Comparison of ENCODE assay signal across 15 mouse cellular contexts in the genomic region with DNA sequence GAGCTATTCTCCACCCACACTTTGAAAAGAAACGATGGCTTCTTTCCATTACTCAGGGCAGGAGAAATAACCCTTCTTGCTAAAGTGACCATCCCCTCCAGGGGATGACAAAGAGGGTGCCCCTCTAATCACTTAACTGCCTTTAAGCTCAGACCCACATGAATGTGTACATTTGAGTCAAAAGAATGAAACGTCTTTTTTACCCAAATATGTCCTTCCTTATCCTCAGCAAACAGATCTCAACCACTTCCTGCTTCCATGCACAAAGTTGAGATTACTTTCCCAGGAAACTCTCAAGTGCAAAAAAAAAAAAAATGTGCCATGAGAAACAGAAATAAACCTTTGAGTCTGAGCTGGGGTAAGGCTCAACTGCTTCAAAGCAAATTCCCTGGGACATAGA. TPM values are rescaled to one million over a fixed set of nuclear protein-coding genes. Genes with fewer than 3 reads are reported as not detected.
A peak's percentile ranks its signal among the peaks of the same experiment; 100 is the strongest.
DNase-seq lines count a peak whose midpoint lies in the region; ATAC-seq and TF ChIP-seq lines count a peak whose summit lies in the region.
"Had no signal": no experiment of that assay in that cellular context is flagged by ENCODE, and none has a peak within 500 bp of the region (broad histone marks: within the 10 kb centered on the region; RNA-seq: fewer than 3 reads in every experiment).

No protein-coding gene starts in this region.

- no peak for ATAC-seq in heart, embryonic 11.5 days (replicated peaks; ENCODE audit: insufficient number of reproducible peaks, low FRiP score, low TSS enrichment)
- ATAC-seq in liver, embryonic 11.5 days (replicated peaks; ENCODE audit: low FRiP score) = peak; percentile 58; the same call in 1 of the 2 replicates
- no peak for ATAC-seq in embryonic facial prominence, embryonic 15.5 days (ENCODE audit: insufficient number of reproducible peaks, low FRiP score, low TSS enrichment, low read depth)
- ATAC-seq in midbrain, embryonic 14.5 days (ENCODE audit: low FRiP score, low TSS enrichment) = no peak
- ATAC-seq: inflammation-experienced regulatory T-cells, adult 6 months; midbrain, embryonic 16.5 days had no signal

- DNase-seq in heart, adult 8-10 months (ENCODE audit: low spot score) = no peak
- DNase-seq in liver, embryonic 11.5 days (ENCODE audit: low spot score) = no peak
- no peak for DNase-seq in liver
- DNase-seq in midbrain, embryonic 14.5 days = no peak
- no peak for DNase-seq in frontal cortex, postnatal 10 days (ENCODE audit: low spot score in 2 of 2)
- DNase-seq: cerebellum, adult 18-20 months; lung, adult 18-20 months; right cerebral cortex, adult 18-20 months; thymus, postnatal 14 days had no signal

- H3K9ac ChIP-seq in heart, embryonic 11.5 days (ENCODE audit: low read depth, low read length) = no peak overlapping the region
- no peak overlapping the region; the same call in 1 of the 2 replicates for H3K9ac ChIP-seq in liver, embryonic 11.5 days (ENCODE audit: low read depth, low read length)
- no peak overlapping the region for H3K9ac ChIP-seq in embryonic facial prominence, embryonic 15.5 days
- H3K9ac ChIP-seq in midbrain, embryonic 14.5 days (replicated peaks; ENCODE audit: low read length) = no peak overlapping the region
- H3K9ac ChIP-seq: neural tube, embryonic 13.5 days had no signal

- no peak for TF ChIP-seq POLR2A in small intestine, adult 2 months (IDR thresholded peaks at IDR 0.05; ENCODE audit: low read depth, low read length)

- peak overlapping the region; percentile 78 for H3K27ac ChIP-seq in heart, embryonic 11.5 days (ENCODE audit: low read depth, low read length)
- H3K27ac ChIP-seq in liver, embryonic 11.5 days (ENCODE audit: low read depth, low read length) = peak overlapping the region; percentile 30
- peak overlapping the region; percentile 44; the same call in 1 of the 2 replicates for H3K27ac ChIP-seq in embryonic facial prominence, embryonic 15.5 days (replicated peaks)
- H3K27ac ChIP-seq in small intestine, adult 2 months (ENCODE audit: insufficient read depth, low read depth, low read length) = peak overlapping the region; percentile 33; the same call in 1 of the 2 replicates
- no peak overlapping the region for H3K27ac ChIP-seq in midbrain, embryonic 14.5 days (replicated peaks; ENCODE audit: low read depth, low read length)
- H3K27ac ChIP-seq: neural tube, embryonic 13.5 days had no signal

- no peak overlapping the region for H3K4me3 ChIP-seq in heart, embryonic 11.5 days (ENCODE audit: low read depth, low read length)
- no peak overlapping the region for H3K4me3 ChIP-seq in liver, embryonic 11.5 days (ENCODE audit: low read depth, low read length)
- no peak overlapping the region for H3K4me3 ChIP-seq in embryonic facial prominence, embryonic 15.5 days (replicated peaks)
- H3K4me3 ChIP-seq in small intestine, adult 2 months (ENCODE audit: low read depth, low read length) = no peak overlapping the region
- no peak overlapping the region for H3K4me3 ChIP-seq in midbrain, embryonic 14.5 days (replicated peaks; ENCODE audit: low read depth, low read length)
- H3K4me3 ChIP-seq: neural tube, embryonic 13.5 days had no signal

- H3K4me2 ChIP-seq in heart, embryonic 11.5 days = no peak overlapping the region
- H3K4me2 ChIP-seq in liver, embryonic 11.5 days = peak overlapping the region; percentile 13; the same call in 1 of the 2 replicates
- H3K4me2 ChIP-seq in embryonic facial prominence, embryonic 15.5 days (replicated peaks) = no peak overlapping the region
- no peak overlapping the region for H3K4me2 ChIP-seq in midbrain, embryonic 14.5 days (ENCODE audit: low read length)
- H3K4me2 ChIP-seq: neural tube, embryonic 13.5 days had no signal

- TF ChIP-seq CTCF in small intestine, adult 2 months (IDR thresholded peaks at IDR 0.05; ENCODE audit: extremely low read depth, insufficient read length, insufficient replicate concordance, low read depth, low read length) = no peak

- H3K36me3 ChIP-seq in heart, embryonic 11.5 days (ENCODE audit: control insufficient read depth, insufficient read depth, low read length) = no peaks in the 10 kb centered on the region
- H3K36me3 ChIP-seq in liver, embryonic 11.5 days (ENCODE audit: control insufficient read depth, insufficient read depth, low read length) = peaks cover 6% of the 10 kb centered on the region
- peaks cover 3% of the 10 kb centered on the region; the same call in 1 of the 2 replicates for H3K36me3 ChIP-seq in embryonic facial prominence, embryonic 15.5 days
- H3K36me3 ChIP-seq in small intestine, adult 2 months (ENCODE audit: control insufficient read depth, insufficient read depth, low read length) = peaks cover 33% of the 10 kb centered on the region
- no peaks in the 10 kb centered on the region for H3K36me3 ChIP-seq in midbrain, embryonic 14.5 days (ENCODE audit: control insufficient read depth, insufficient read depth, low read length)
- H3K36me3 ChIP-seq: neural tube, embryonic 13.5 days had no signal

- H3K27me3 ChIP-seq in heart, embryonic 11.5 days (ENCODE audit: control insufficient read depth, insufficient read depth, low read length) = no peaks in the 10 kb centered on the region
- H3K27me3 ChIP-seq in liver, embryonic 11.5 days (replicated peaks; ENCODE audit: control insufficient read depth, insufficient read depth, low read length) = no peaks in the 10 kb centered on the region
- no peaks in the 10 kb centered on the region for H3K27me3 ChIP-seq in embryonic facial prominence, embryonic 15.5 days
- H3K27me3 ChIP-seq in small intestine, adult 2 months (ENCODE audit: control insufficient read depth, insufficient read depth, low read length) = no peaks in the 10 kb centered on the region
- no peaks in the 10 kb centered on the region for H3K27me3 ChIP-seq in midbrain, embryonic 14.5 days (ENCODE audit: control insufficient read depth, insufficient read depth, low read length)
- H3K27me3 ChIP-seq: neural tube, embryonic 13.5 days had no signal

- WGBS in heart, embryonic 11.5 days (ENCODE audit: insufficient replicate concordance) = 32% methylated on average over 2 of the region's 2 CpGs
- WGBS in liver, embryonic 11.5 days = 14% methylated on average over 2 of the region's 2 CpGs
- whole genome bisulfite sequencing in embryonic facial prominence, embryonic 15.5 days = 24% methylated on average over 2 of the region's 2 CpGs
- WGBS in small intestine, adult 2 months = 46% methylated on average over 2 of the region's 2 CpGs
- WGBS in midbrain, embryonic 14.5 days = 69% methylated on average over 2 of the region's 2 CpGs

- H3K4me1 ChIP-seq in heart, embryonic 11.5 days (ENCODE audit: control insufficient read depth, insufficient read depth, low read length) = peaks cover 26% of the 10 kb centered on the region
- H3K4me1 ChIP-seq in liver, embryonic 11.5 days (replicated peaks; ENCODE audit: control insufficient read depth, insufficient read depth, low read length) = peaks cover 24% of the 10 kb centered on the region
- peaks cover 13% of the 10 kb centered on the region for H3K4me1 ChIP-seq in embryonic facial prominence, embryonic 15.5 days
- H3K4me1 ChIP-seq in small intestine, adult 2 months (ENCODE audit: control insufficient read depth, insufficient read depth, insufficient read length, low read length) = no peaks in the 10 kb centered on the region
- H3K4me1 ChIP-seq in midbrain, embryonic 14.5 days (ENCODE audit: control insufficient read depth, insufficient read depth, low read length) = peaks cover 7% of the 10 kb centered on the region; the same call in 1 of the 2 replicates

- no peaks in the 10 kb centered on the region for H3K9me3 ChIP-seq in heart, embryonic 11.5 days (replicated peaks; ENCODE audit: control insufficient read depth, low read length)
- H3K9me3 ChIP-seq in liver, embryonic 11.5 days (ENCODE audit: control insufficient read depth, low read length) = no peaks in the 10 kb centered on the region
- H3K9me3 ChIP-seq in embryonic facial prominence, embryonic 15.5 days (replicated peaks) = no peaks in the 10 kb centered on the region
- no peaks in the 10 kb centered on the region for H3K9me3 ChIP-seq in midbrain, embryonic 14.5 days (ENCODE audit: control insufficient read depth, low read length)
- H3K9me3 ChIP-seq: neural tube, embryonic 13.5 days had no signal

RNA-seq across cellular contexts. Expression of a gene that starts 16.2 kb away (rescaled TPM):
- 171 and 195 TPM in 2 replicates for polyA plus RNA-seq in heart, embryonic 11.5 days (2014; fragmentation: Nextera tagmentation; extraction: Ambion mirVana)
- 10 to 100 TPM; 19.6 to 24.5 (median 21.5) TPM for total RNA-seq in heart, adult 8-10 months (2022)
- 142 and 156 TPM in 2 replicates for polyA plus RNA-seq in liver, embryonic 11.5 days (2014; fragmentation: Nextera tagmentation; extraction: Ambion mirVana)
- 81.7 and 82.3 TPM in 2 replicates for polyA plus RNA-seq in embryonic facial prominence, embryonic 15.5 days (2015; fragmentation: Nextera tagmentation; extraction: Ambion mirVana)
- polyA plus RNA-seq in small intestine, adult 2 months (2012; rRNA removed) = 9.0 and 15.1 TPM in 2 replicates
- polyA plus RNA-seq in midbrain, embryonic 14.5 days (2014; fragmentation: Nextera tagmentation; extraction: Ambion mirVana) = 53.5 and 78.8 TPM in 2 replicates
